Mouse (Mus musculus) midbrain, embryonic 16.5 days (tissue): ENCODE measurements around the gene Fgf23. TPM values are rescaled to one million over a fixed set of nuclear protein-coding genes. Genes with fewer than 3 reads are reported as not detected.

Experiments
- ATAC-seq: fragments of 200-750 bp; cut with Nextera tagmentation; 2 replicates; pipeline ENCODE4 v1.8.0; 2017; ENCODE audit warnings: moderate TSS enrichment
- H3K27ac ChIP-seq: fragments of 300-500 bp; sonication (generic); 2 replicates; pipeline ENCODE4 v1.5.1; 2014; ENCODE audit warnings: mild to moderate bottlenecking, low read length, mixed read lengths
- H3K27me3 ChIP-seq: fragments of 300-500 bp; sonication (generic); 2 replicates; pipeline ENCODE4 v1.6.1; 2014; ENCODE audit warnings: low read depth, low read length, mixed read lengths; ENCODE audit not compliant: control insufficient read depth, insufficient read depth
- H3K36me3 ChIP-seq: fragments of 300-500 bp; sonication (generic); 2 replicates; pipeline ENCODE4 v1.6.1; 2014; ENCODE audit warnings: mild to moderate bottlenecking, low read length, moderate library complexity, mixed read lengths; ENCODE audit not compliant: control insufficient read depth, insufficient read depth
- H3K4me1 ChIP-seq: fragments of 300-500 bp; sonication (generic); 2 replicates; pipeline ENCODE4 v1.6.1; 2014; ENCODE audit warnings: mild to moderate bottlenecking, low read length, mixed read lengths; ENCODE audit not compliant: control insufficient read depth, insufficient read depth
- H3K4me2 ChIP-seq: fragments of 300-500 bp; sonication (generic); 2 replicates; pipeline ENCODE4 v1.6.1; 2014; ENCODE audit warnings: mild to moderate bottlenecking, low read length, mixed read lengths
- H3K4me3 ChIP-seq: fragments of 300-500 bp; sonication (generic); 2 replicates; pipeline ENCODE4 v1.5.1; 2014; ENCODE audit warnings: low read depth, mild to moderate bottlenecking, low read length, moderate library complexity, mixed read lengths
- H3K9ac ChIP-seq: fragments of 300-500 bp; sonication (generic); 2 replicates; pipeline ENCODE4 v1.6.1; 2014; ENCODE audit warnings: low read depth, low read length, mixed read lengths
- H3K9me3 ChIP-seq: fragments of 300-500 bp; sonication (generic); replicated peaks from 2 replicates; pipeline ENCODE4 v1.6.1; 2014; ENCODE audit warnings: mild to moderate bottlenecking, low read length, mixed read lengths; ENCODE audit not compliant: control insufficient read depth, poor library complexity, severe bottlenecking
- WGBS: fragments of 180-500 bp; shearing (Covaris S2); extraction: QIAGEN DNeasy Blood & Tissue Kit; methylation state at CpG from one replicate; pipeline ENCODE4 v1.1.7; 2014; 5-methylcytosine and 5-hydroxymethylcytosine counted together
- polyA plus RNA-seq: library from polyadenylated mRNA; unstranded; fragments of >200 nt; fragmentation: Nextera tagmentation; extraction: Ambion mirVana; gene quantifications from 2 replicates; pipeline ENCODE4 v1.2.1, GENCODE M21; 2015

The Fgf23 gene
- polyA plus RNA-seq, 1 experiment from 2014 or later, result 0.39 TPM

GRCm38 (mm10) chr6:127106726-127107125, 34.0 kb downstream of the Fgf23 start:
- Histone ChIP-seq H3K9me3 (no peaks in the 10 kb centered on the region), H3K4me2 (no peak overlapping the region), H3K4me1 (peaks cover 8% of the 10 kb centered on the region), H3K27ac (no peak overlapping the region), H3K36me3 (no peaks in the 10 kb centered on the region), H3K9ac (no peak overlapping the region), H3K4me3 (no peak overlapping the region), H3K27me3 (no peaks in the 10 kb centered on the region)
- WGBS, result 49% methylated on average over 5 of the region's 5 CpGs
- no peak for ATAC-seq

GRCm38 (mm10) chr6:127107413-127107812, 34.7 kb downstream of the Fgf23 start:
- no peak for ATAC-seq
- no peak overlapping the region for H3K9ac ChIP-seq

GRCm38 (mm10) chr6:127108368-127109060, 35.8 kb downstream of the Fgf23 start:
- no peaks in the 10 kb centered on the region for H3K36me3 ChIP-seq
- H3K4me2 ChIP-seq, result peak overlapping the region; percentile 83
- 40% methylated on average over 20 of the region's 20 CpGs for WGBS
- ATAC-seq, result no peak
- H3K4me1 ChIP-seq, result peaks cover 8% of the 10 kb centered on the region
- peak overlapping the region; percentile 64 for H3K4me3 ChIP-seq
- peak overlapping the region; percentile 67 for H3K9ac ChIP-seq
- no peaks in the 10 kb centered on the region for H3K9me3 ChIP-seq
- H3K27me3 ChIP-seq, result no peaks in the 10 kb centered on the region
- H3K27ac ChIP-seq, result no peak overlapping the region

More at GRCm38 (mm10) chr6:127107413-127107812, 34.7 kb downstream of the Fgf23 start:
- Histone ChIP-seq H3K4me2 (no peak overlapping the region), H3K4me1 (peaks cover 8% of the 10 kb centered on the region), H3K27me3 (no peaks in the 10 kb centered on the region), H3K9me3 (no peaks in the 10 kb centered on the region), H3K36me3 (no peaks in the 10 kb centered on the region), H3K4me3 (no peak overlapping the region), H3K27ac (no peak overlapping the region)

- under 1% methylated on average over 37 of the region's 37 CpGs for WGBS
- Histone ChIP-seq H3K4me3 (peak within 1 kb of the TSS; percentile 64), H3K4me2 (peak within 1 kb of the TSS; percentile 83), H3K27me3 (no peaks in the 10 kb centered on the region), H3K9ac (peak within 1 kb of the TSS; percentile 67), H3K36me3 (no peaks in the 10 kb centered on the region), H3K9me3 (no peaks in the 10 kb centered on the region), H3K27ac (no peak within 1 kb of the TSS), H3K4me1 (peaks cover 8% of the 10 kb centered on the region)
- peak; percentile 100 for ATAC-seq
Observed at GRCm38 (mm10) chr6:127109402-127109930, 36.8 kb downstream of the Fgf23 start, which contains the start of gene Tigar. Gene Tigar, minus strand, starts transcription at chr6:127109557.

GRCm38 (mm10) chr6:127114753-127115456, 42.2 kb downstream of the Fgf23 start:
- Histone ChIP-seq H3K4me3 (no peak overlapping the region), H3K36me3 (no peaks in the 10 kb centered on the region), H3K9ac (no peak overlapping the region), H3K4me2 (no peak overlapping the region), H3K9me3 (no peaks in the 10 kb centered on the region), H3K4me1 (no peaks in the 10 kb centered on the region), H3K27ac (no peak overlapping the region), H3K27me3 (no peaks in the 10 kb centered on the region)
- ATAC-seq, result peak; percentile 71
- WGBS, result 36% methylated on average over 23 of the region's 23 CpGs

GRCm38 (mm10) chr6:127122221-127122806, 49.6 kb downstream of the Fgf23 start:
- 84% methylated on average over 4 of the region's 4 CpGs for WGBS
- no peak for ATAC-seq
- H3K4me2 ChIP-seq, result no peak overlapping the region
- H3K4me1 ChIP-seq, result no peaks in the 10 kb centered on the region
- H3K9me3 ChIP-seq, result no peaks in the 10 kb centered on the region
- H3K36me3 ChIP-seq, result no peaks in the 10 kb centered on the region
- no peaks in the 10 kb centered on the region for H3K27me3 ChIP-seq
- no peak overlapping the region for H3K27ac ChIP-seq
- H3K4me3 ChIP-seq, result no peak overlapping the region
- no peak overlapping the region for H3K9ac ChIP-seq

- ATAC-seq, result no peak
- Histone ChIP-seq H3K36me3 (no peaks in the 10 kb centered on the region), H3K27ac (no peak overlapping the region), H3K4me3 (no peak overlapping the region), H3K4me2 (no peak overlapping the region), H3K27me3 (no peaks in the 10 kb centered on the region), H3K4me1 (no peaks in the 10 kb centered on the region), H3K9me3 (no peaks in the 10 kb centered on the region), H3K9ac (no peak overlapping the region)
- 87% methylated on average over 5 of the region's 5 CpGs for WGBS
Observed at GRCm38 (mm10) chr6:127122996-127123395, 50.3 kb downstream of the Fgf23 start.

- H3K9ac ChIP-seq, result no peak overlapping the region
- no peak for ATAC-seq
- 88% methylated on average over 7 of the region's 7 CpGs for WGBS
- no peak overlapping the region for H3K4me2 ChIP-seq
- no peak overlapping the region for H3K4me3 ChIP-seq
- H3K36me3 ChIP-seq, result no peaks in the 10 kb centered on the region
- no peaks in the 10 kb centered on the region for H3K9me3 ChIP-seq
- H3K27me3 ChIP-seq, result no peaks in the 10 kb centered on the region
- H3K4me1 ChIP-seq, result no peaks in the 10 kb centered on the region
- H3K27ac ChIP-seq, result no peak overlapping the region
Observed at GRCm38 (mm10) chr6:127123506-127123905, 50.8 kb downstream of the Fgf23 start.

GRCm38 (mm10) chr6:127129659-127130058, 57.0 kb downstream of the Fgf23 start:
- Histone ChIP-seq H3K27me3 (no peaks in the 10 kb centered on the region), H3K4me2 (no peak overlapping the region), H3K4me3 (no peak overlapping the region), H3K4me1 (peaks cover 6% of the 10 kb centered on the region), H3K36me3 (no peaks in the 10 kb centered on the region), H3K27ac (no peak overlapping the region), H3K9me3 (no peaks in the 10 kb centered on the region), H3K9ac (no peak overlapping the region)
- 94% methylated on average over 14 of the region's 14 CpGs for WGBS
- ATAC-seq, result no peak
